ENCODE assay signal across 9 mouse cellular contexts in the genomic region with DNA sequence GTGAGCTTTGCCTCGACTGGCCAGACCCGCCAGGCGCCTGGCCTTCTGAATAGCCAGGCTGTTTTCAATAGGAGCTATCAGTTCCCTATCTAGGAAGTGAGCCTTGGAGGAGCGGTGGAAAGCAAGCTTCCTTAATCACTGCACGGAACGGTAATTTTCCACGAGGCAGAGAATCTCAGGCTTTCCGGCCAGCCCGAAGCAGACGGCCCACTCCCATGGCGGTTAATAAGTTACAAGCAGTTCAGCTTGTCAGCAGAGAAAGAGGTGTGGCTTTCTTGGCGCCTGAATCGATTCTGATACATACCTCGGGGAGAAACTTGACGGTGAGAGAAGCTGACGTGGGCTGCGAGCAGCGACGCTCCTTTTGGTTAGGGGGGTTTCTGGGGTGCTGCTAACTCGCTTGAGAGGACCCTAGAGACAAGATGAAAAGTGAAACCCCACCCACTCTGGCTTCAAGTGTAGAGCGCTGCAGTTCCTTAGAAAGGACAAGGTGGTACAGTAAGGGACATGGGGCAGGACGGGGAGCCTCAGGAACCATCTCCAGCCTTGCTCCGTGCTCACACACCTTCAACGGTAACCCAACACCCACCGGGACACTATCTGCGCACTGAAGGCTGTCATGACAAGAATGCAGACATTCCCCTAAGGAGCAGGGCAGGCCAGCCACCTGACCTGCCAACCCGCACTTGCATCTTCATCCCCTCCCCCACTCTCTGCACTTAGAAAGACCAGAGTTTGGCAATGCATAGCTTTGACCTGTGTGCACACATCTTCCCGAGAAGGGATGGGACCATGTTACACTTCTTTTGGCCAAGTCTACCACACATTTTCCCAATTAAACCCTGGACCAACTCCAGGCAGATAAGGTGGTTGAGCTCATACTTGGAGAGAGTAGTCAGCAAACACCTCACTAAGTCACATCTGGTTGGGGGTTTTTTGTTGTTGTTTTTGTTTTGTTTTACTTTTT. TPM values are rescaled to one million over a fixed set of nuclear protein-coding genes. Genes with fewer than 3 reads are reported as not detected.
DNase-seq lines count a peak whose midpoint lies in the region; ATAC-seq and TF ChIP-seq lines count a peak whose summit lies in the region.
"Had no signal": no experiment of that assay in that cellular context is flagged by ENCODE, and none has a peak within 500 bp of the region (broad histone marks: within the 10 kb centered on the region; RNA-seq: fewer than 3 reads in every experiment).

No protein-coding gene starts in this region.

- no peak for TF ChIP-seq CTCF in heart, postnatal 0 days (IDR thresholded peaks at IDR 0.05; ENCODE audit: low read depth)

- H3K9me3 ChIP-seq in midbrain, embryonic 10.5 days (replicated peaks) = no peaks in the 10 kb centered on the region
- H3K9me3 ChIP-seq in midbrain, embryonic 14.5 days (ENCODE audit: control insufficient read depth, low read length) = no peaks in the 10 kb centered on the region
- no peaks in the 10 kb centered on the region for H3K9me3 ChIP-seq in heart, postnatal 0 days (replicated peaks; ENCODE audit: control insufficient read depth, low read length)
- H3K9me3 ChIP-seq in stomach, embryonic 16.5 days (replicated peaks; ENCODE audit: control insufficient read depth, low read length) = no peaks in the 10 kb centered on the region

- WGBS in midbrain, embryonic 10.5 days = 92% methylated on average over 28 of the region's 28 CpGs
- 92% methylated on average over 28 of the region's 28 CpGs for WGBS in midbrain, embryonic 14.5 days
- WGBS in heart, postnatal 0 days = 49% methylated on average over 28 of the region's 28 CpGs
- 57% methylated on average over 28 of the region's 28 CpGs for WGBS in stomach, embryonic 16.5 days

- H3K4me2 ChIP-seq in midbrain, embryonic 14.5 days (ENCODE audit: low read length) = no peak overlapping the region
- H3K4me2 ChIP-seq in heart, postnatal 0 days (ENCODE audit: low read depth, low read length) = peak overlapping the region; percentile 48
- peak overlapping the region; percentile 45 for H3K4me2 ChIP-seq in stomach, embryonic 16.5 days (ENCODE audit: low read depth, low read length)

- no peak for TF ChIP-seq EP300 in heart, postnatal 0 days (IDR thresholded peaks at IDR 0.05; ENCODE audit: low read depth)

- peaks cover under 1% of the 10 kb centered on the region; the same call in 1 of the 2 replicates for H3K4me1 ChIP-seq in midbrain, embryonic 10.5 days
- no peaks in the 10 kb centered on the region for H3K4me1 ChIP-seq in midbrain, embryonic 14.5 days (ENCODE audit: control insufficient read depth, insufficient read depth, low read length)
- H3K4me1 ChIP-seq in heart, postnatal 0 days (ENCODE audit: control insufficient read depth, insufficient read depth) = peaks cover 33% of the 10 kb centered on the region
- peaks cover 8% of the 10 kb centered on the region for H3K4me1 ChIP-seq in stomach, embryonic 16.5 days (ENCODE audit: control insufficient read depth, insufficient read depth, low read length)

- 0 out of 2 replicates have a peak overlapping the region, but pooled peaks have one; percentile 1 for H3K4me3 ChIP-seq in midbrain, embryonic 10.5 days
- H3K4me3 ChIP-seq in midbrain, embryonic 14.5 days (replicated peaks; ENCODE audit: low read depth, low read length) = no peak overlapping the region
- peak overlapping the region; percentile 21 for H3K4me3 ChIP-seq in heart, postnatal 0 days (ENCODE audit: low read depth, low read length)
- peak overlapping the region; percentile 26 for H3K4me3 ChIP-seq in stomach, embryonic 16.5 days (replicated peaks; ENCODE audit: low read length)

- ATAC-seq in midbrain, embryonic 14.5 days (ENCODE audit: low FRiP score, low TSS enrichment) = no peak
- ATAC-seq in heart, postnatal 0 days (ENCODE audit: insufficient read depth, low read depth) = 0 out of 2 replicates have a peak, but pooled peaks have one; percentile 21
- peak; percentile 49; the same call in 1 of the 2 replicates for ATAC-seq in stomach, embryonic 16.5 days (ENCODE audit: insufficient read depth, low FRiP score)

- H3K9ac ChIP-seq in midbrain, embryonic 14.5 days (replicated peaks; ENCODE audit: low read length) = no peak overlapping the region
- peak overlapping the region; percentile 26; the same call in 1 of the 2 replicates for H3K9ac ChIP-seq in heart, postnatal 0 days (replicated peaks; ENCODE audit: low read depth, low read length)
- H3K9ac ChIP-seq in stomach, embryonic 16.5 days (ENCODE audit: low read length) = peak overlapping the region; percentile 33; the same call in 1 of the 2 replicates

- H3K27ac ChIP-seq in midbrain, embryonic 10.5 days (replicated peaks) = no peak overlapping the region
- H3K27ac ChIP-seq in midbrain, embryonic 14.5 days (replicated peaks; ENCODE audit: low read depth, low read length) = no peak overlapping the region
- H3K27ac ChIP-seq in heart, postnatal 0 days (ENCODE audit: low read depth) = peak overlapping the region; percentile 71
- peak overlapping the region; percentile 90 for H3K27ac ChIP-seq in stomach, embryonic 16.5 days (ENCODE audit: low read length)

- DNase-seq in midbrain, embryonic 10.5 days (ENCODE audit: low spot score) = no peak
- DNase-seq in midbrain, embryonic 14.5 days = no peak
- DNase-seq in heart, postnatal 0 days (ENCODE audit: low spot score) = peak; percentile 56
- DNase-seq in kidney, postnatal 4 days = peak; percentile 70 to 81
- DNase-seq in cerebellum, postnatal 14 days = no peak
- no peak for DNase-seq in layer of hippocampus, adult 11-12 months (ENCODE audit: low spot score)
- DNase-seq in thymus, postnatal 25 days = no peak

- H3K27me3 ChIP-seq in midbrain, embryonic 10.5 days (ENCODE audit: low read depth, poor library complexity, severe bottlenecking) = no peaks in the 10 kb centered on the region
- no peaks in the 10 kb centered on the region for H3K27me3 ChIP-seq in midbrain, embryonic 14.5 days (ENCODE audit: control insufficient read depth, insufficient read depth, low read length)
- no peaks in the 10 kb centered on the region for H3K27me3 ChIP-seq in heart, postnatal 0 days (ENCODE audit: control insufficient read depth, insufficient read depth, low read length)
- H3K27me3 ChIP-seq in stomach, embryonic 16.5 days (ENCODE audit: control insufficient read depth, insufficient read depth, low read length) = no peaks in the 10 kb centered on the region

- peaks cover 96% of the 10 kb centered on the region for H3K36me3 ChIP-seq in midbrain, embryonic 10.5 days
- H3K36me3 ChIP-seq in midbrain, embryonic 14.5 days (ENCODE audit: control insufficient read depth, insufficient read depth, low read length) = peaks cover 31% of the 10 kb centered on the region
- H3K36me3 ChIP-seq in heart, postnatal 0 days (replicated peaks; ENCODE audit: control insufficient read depth, insufficient read depth, low read length) = peaks cover 18% of the 10 kb centered on the region; the same call in 1 of the 2 replicates
- H3K36me3 ChIP-seq in stomach, embryonic 16.5 days (ENCODE audit: control insufficient read depth, insufficient read depth, low read length) = 0 out of 2 replicates have a peak, but pooled peaks cover 4% of the 10 kb centered on the region

RNA-seq across cellular contexts. Expression of gene Pola2, which starts 8.0 kb away (rescaled TPM):
- polyA plus RNA-seq in midbrain, embryonic 10.5 days (2016; fragmentation: Nextera tagmentation; extraction: Ambion mirVana) = 97.3 and 110 TPM in 2 replicates
- 17.6 and 23.4 TPM in 2 replicates for polyA plus RNA-seq in midbrain, embryonic 14.5 days (2014; fragmentation: Nextera tagmentation; extraction: Ambion mirVana)
- 44.7 and 64.3 TPM in 2 replicates for total RNA-seq in heart, postnatal 0 days (2014; rRNA removed; ENCODE audit: low replicate concordance)
- 32.7 and 34.1 TPM in 2 replicates for polyA plus RNA-seq in heart, postnatal 0 days (2015; fragmentation: Nextera tagmentation; extraction: Ambion mirVana)
- polyA plus RNA-seq in stomach, embryonic 16.5 days (2015; fragmentation: Nextera tagmentation; extraction: Ambion mirVana) = 49.6 and 50.4 TPM in 2 replicates

RNA-seq across cellular contexts. Expression of gene Slc22a20, which starts 30.0 kb away (rescaled TPM):
- polyA plus RNA-seq in midbrain, embryonic 10.5 days (2016; fragmentation: Nextera tagmentation; extraction: Ambion mirVana) = not detected in 2 replicates
- not detected in 2 replicates for polyA plus RNA-seq in midbrain, embryonic 14.5 days (2014; fragmentation: Nextera tagmentation; extraction: Ambion mirVana)
- not detected in 2 replicates for total RNA-seq in heart, postnatal 0 days (2014; rRNA removed; ENCODE audit: low replicate concordance)
- not detected in 2 replicates for polyA plus RNA-seq in heart, postnatal 0 days (2015; fragmentation: Nextera tagmentation; extraction: Ambion mirVana)
- not detected in 2 replicates for polyA plus RNA-seq in stomach, embryonic 16.5 days (2015; fragmentation: Nextera tagmentation; extraction: Ambion mirVana)
- polyA plus RNA-seq: hindbrain, embryonic 16.5 days had no signal

RNA-seq across cellular contexts. Expression of gene Cdc42ep2, which starts 31.4 kb away (rescaled TPM):
- 1.8 and 2.2 TPM in 2 replicates for polyA plus RNA-seq in midbrain, embryonic 10.5 days (2016; fragmentation: Nextera tagmentation; extraction: Ambion mirVana)
- 12.3 and 16.2 TPM in 2 replicates for polyA plus RNA-seq in midbrain, embryonic 14.5 days (2014; fragmentation: Nextera tagmentation; extraction: Ambion mirVana)
- total RNA-seq in heart, postnatal 0 days (2014; rRNA removed; ENCODE audit: low replicate concordance) = 15.7 and 17.4 TPM in 2 replicates
- polyA plus RNA-seq in heart, postnatal 0 days (2015; fragmentation: Nextera tagmentation; extraction: Ambion mirVana) = 8.8 and 9.5 TPM in 2 replicates
- polyA plus RNA-seq in stomach, embryonic 16.5 days (2015; fragmentation: Nextera tagmentation; extraction: Ambion mirVana) = 13.4 and 13.9 TPM in 2 replicates

RNA-seq across cellular contexts. Expression of gene Dpf2, which starts 43.2 kb away (rescaled TPM):
- 242 and 245 TPM in 2 replicates for polyA plus RNA-seq in midbrain, embryonic 10.5 days (2016; fragmentation: Nextera tagmentation; extraction: Ambion mirVana)
- 96.6 and 108 TPM in 2 replicates for polyA plus RNA-seq in midbrain, embryonic 14.5 days (2014; fragmentation: Nextera tagmentation; extraction: Ambion mirVana)
- total RNA-seq in heart, postnatal 0 days (2014; rRNA removed; ENCODE audit: low replicate concordance) = 57.8 and 91.8 TPM in 2 replicates
- 60.5 and 61.4 TPM in 2 replicates for polyA plus RNA-seq in heart, postnatal 0 days (2015; fragmentation: Nextera tagmentation; extraction: Ambion mirVana)
- 117 and 127 TPM in 2 replicates for polyA plus RNA-seq in stomach, embryonic 16.5 days (2015; fragmentation: Nextera tagmentation; extraction: Ambion mirVana)

RNA-seq across cellular contexts. Expression of gene Capn1, which starts 59.7 kb away (rescaled TPM):
- 4.1 and 4.3 TPM in 2 replicates for polyA plus RNA-seq in midbrain, embryonic 10.5 days (2016; fragmentation: Nextera tagmentation; extraction: Ambion mirVana)
- 2.4 and 2.6 TPM in 2 replicates for polyA plus RNA-seq in midbrain, embryonic 14.5 days (2014; fragmentation: Nextera tagmentation; extraction: Ambion mirVana)
- total RNA-seq in heart, postnatal 0 days (2014; rRNA removed; ENCODE audit: low replicate concordance) = 18.9 and 19.3 TPM in 2 replicates
- polyA plus RNA-seq in heart, postnatal 0 days (2015; fragmentation: Nextera tagmentation; extraction: Ambion mirVana) = 4.9 and 5.3 TPM in 2 replicates
- 22.0 and 22.7 TPM in 2 replicates for polyA plus RNA-seq in stomach, embryonic 16.5 days (2015; fragmentation: Nextera tagmentation; extraction: Ambion mirVana)

Comparison
In these comparisons a context has a peak if more than half of its experiments do, and no peak if none do; other contexts are left out.
1. DNase-seq: peak in heart, postnatal 0 days (single experiment) and kidney, postnatal 4 days (2 of 2); none in midbrain, embryonic 10.5 days (single experiment), midbrain, embryonic 14.5 days (single experiment), cerebellum, postnatal 14 days (0 of 2), layer of hippocampus, adult 11-12 months (single experiment) and thymus, postnatal 25 days (single experiment).
2. H3K27ac ChIP-seq: peak in heart, postnatal 0 days (single experiment) and stomach, embryonic 16.5 days (single experiment); none in midbrain, embryonic 10.5 days (single experiment) and midbrain, embryonic 14.5 days (single experiment).